Mouse (Mus musculus) liver, embryonic 18 days (tissue): ENCODE results near the gene U2af1l4. TPM values are rescaled to one million over a fixed set of nuclear protein-coding genes. Genes with fewer than 3 reads are reported as not detected.

Source experiments
- polyA plus RNA-seq: library from polyadenylated mRNA; depleted of rRNA; stranded (reverse); fragments of >200 nt; gene quantifications from 2 replicates; pipeline ENCODE4 v1.2.3, GENCODE M21; 2012; rRNA removed

The U2af1l4 gene
- 20.0 and 21.9 TPM in 2 replicates for polyA plus RNA-seq

DNA sequence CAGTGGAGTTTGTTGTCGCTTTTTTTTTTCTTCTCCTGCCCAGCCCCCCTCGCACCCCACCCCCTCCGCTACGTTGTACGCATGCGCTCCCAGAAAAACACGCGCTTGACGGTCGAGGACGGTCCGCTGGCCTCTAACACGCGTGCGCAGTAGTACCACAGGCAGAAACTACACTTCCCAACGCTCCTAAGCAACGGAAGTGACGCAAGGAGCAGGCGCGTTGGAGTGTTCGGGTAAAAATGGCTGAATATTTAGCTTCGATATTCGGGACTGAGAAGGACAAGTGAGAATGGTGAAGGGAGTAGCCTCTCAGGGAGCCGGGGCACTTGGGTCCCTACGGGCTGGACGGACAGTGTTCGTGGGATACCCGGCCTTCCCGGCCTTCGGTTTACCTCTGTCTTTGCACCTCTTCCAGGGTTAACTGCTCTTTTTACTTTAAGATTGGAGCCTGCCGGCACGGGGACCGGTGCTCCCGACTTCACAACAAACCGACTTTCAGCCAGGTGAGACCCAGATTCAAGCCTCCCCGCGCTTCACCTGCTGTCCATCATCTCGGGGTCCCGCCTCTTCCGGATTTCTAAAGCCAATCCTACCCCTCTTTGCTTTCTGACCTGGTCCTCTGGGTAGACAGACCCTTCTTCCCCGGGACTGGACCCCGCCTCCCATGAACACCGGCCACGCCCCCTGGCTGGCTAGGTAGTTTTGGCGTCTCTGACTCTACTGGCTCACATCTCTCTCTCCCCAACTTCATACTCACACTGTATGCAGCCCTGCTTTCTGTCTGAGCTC, at the start of gene U2af1l4, which contains the start of the genes Gm49396 and Psenen:
TSS of gene U2af1l4 (plus strand) at position 185 of the 789 bp plus-strand sequence.
TSS of gene Gm49396 (plus strand) at position 228 of the 789 bp plus-strand sequence.
TSS of gene Psenen (minus strand) at position 511 of the 789 bp plus-strand sequence.

DNA sequence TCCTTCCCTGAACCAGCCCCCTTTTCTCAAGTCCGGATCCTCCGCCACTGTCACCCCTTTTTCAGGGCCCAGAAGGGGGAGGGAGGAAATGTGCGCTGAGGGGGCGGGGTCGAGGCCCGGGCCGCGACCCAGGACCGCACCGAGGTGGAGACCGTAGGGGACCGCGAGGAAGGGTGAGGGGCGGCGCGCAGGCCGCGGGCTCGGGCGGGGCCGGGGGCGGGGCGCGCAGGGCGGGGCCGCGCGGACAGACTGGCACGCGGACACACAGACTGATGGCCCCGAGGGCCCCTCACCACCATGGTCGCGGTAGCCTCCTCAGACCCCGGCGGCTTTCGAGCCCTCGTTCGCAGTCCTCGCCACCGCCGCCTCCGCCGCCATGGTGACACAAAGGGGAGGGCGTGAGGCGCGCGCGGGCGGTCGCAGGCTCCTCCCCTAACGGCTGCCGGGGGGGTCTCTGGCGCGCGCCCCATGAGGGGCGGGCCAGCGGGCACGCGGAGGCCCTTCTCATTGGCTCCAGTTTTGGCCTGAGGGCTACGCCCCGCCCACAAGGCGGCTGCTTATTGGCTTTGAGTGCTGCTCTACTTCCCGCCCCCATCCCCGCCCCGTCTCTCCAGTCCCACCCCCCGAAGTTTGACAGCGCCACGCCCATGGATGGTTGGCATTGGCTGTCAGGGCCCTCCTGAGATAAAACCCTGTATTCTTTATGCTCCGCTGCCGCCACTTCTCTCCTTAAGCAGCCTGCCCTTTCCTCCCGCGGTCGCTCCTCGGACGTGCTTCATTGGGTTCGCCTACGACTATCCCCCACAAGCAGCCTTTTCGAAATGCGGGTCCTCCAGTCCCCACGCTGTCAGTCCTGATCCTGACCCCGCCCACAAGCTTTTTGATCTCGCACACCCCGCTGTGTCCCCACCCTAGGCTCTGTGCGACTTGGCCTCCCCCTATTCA, 28.2 kb upstream of the U2af1l4 start, which contains the start of gene Arhgap33:
TSS of gene Arhgap33 (minus strand) at position 428 of the 945 bp plus-strand sequence.

DNA sequence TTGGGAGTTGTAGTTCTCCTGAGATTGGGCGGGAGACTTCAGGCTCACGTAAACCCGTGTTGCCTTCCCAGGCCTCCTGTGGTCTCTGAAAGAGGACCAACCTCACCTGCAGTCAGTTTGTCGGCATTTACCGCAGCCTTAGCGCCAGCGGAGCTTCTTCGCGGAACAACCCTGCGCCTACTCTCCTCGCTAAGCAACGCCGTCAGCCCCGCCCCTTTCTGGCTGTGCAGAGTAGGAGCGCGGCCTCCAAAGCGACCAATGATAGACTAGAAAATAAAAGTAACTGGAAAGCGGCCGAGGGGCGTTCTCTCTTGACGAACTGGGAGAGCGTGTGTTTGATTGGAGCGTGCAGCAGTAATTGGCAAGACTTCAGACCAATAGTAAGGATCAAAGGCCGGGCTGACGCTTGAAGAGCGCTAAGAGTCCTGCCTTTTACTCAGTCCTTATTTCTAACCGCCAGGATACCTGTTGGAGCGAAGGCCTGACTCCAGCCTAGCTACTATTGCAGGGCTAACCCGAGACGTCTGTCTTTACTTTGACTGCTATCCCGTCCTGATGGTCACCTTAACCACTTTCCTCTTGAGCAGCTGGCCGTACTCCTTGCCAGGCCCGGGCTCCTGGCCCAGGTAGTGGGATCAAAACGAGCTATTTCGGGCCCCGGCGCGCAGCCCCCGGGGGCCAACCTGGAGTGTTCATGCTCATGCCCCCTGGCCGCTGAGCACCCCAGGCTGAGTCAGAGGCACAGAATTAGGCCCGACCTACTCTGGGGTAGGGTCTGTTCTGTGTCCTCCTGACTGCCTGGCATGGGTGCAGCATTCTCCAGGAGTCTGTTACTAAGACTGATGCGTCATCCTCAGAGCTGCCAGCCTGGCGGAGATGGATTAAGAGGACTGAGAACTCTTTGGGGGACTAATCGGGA, 10.7 kb upstream of the U2af1l4 start, which contains the start of the genes Hspb6 and Proser3:
TSS of gene Hspb6 (plus strand) at position 77 of the 919 bp plus-strand sequence.
TSS of gene Proser3 (minus strand) at position 198 of the 919 bp plus-strand sequence.

GRCm38 (mm10) chr7:30559443-30559954, 3.6 kb upstream of the U2af1l4 start, which contains the start of gene Lin37:
Gene Lin37, minus strand, starts transcription at chr7:30559838.

DNA sequence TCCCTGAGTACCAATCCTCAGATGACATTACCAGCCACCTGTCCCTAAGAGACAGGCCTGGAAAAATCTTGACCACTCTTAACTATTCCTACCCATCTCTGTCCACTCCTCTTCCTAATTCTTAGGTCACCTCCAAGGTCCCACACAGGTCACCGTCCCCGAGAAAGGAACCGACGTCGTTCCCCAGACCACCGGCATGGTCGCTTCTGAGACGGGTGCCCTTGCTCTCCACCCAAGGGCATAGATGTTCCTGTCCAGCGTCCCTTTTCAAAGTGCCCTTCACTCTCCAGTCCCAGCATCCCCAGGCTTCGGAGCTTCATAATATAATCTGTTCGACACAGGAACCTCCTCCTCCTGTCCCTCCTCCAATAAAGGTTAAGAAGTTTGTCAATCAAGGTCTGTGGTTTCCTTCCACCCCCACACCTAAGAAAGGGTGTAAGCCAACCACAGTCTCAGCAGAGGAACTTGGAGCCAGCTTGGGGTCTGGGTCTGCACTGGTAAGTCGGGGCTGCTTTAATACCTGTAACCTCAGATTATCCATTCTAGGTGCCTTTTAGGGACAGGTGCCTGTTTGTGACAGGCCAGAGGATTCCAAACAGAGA, 2.0 kb downstream of the U2af1l4 start, which contains the start of gene Igflr1:
TSS of gene Igflr1 (plus strand) at position 458 of the 602 bp plus-strand sequence.

GRCm38 (mm10) chr7:30588676-30589434, 25.8 kb downstream of the U2af1l4 start, which contains the start of gene Kmt2b:
Gene Kmt2b, minus strand, starts transcription at chr7:30588726.

DNA sequence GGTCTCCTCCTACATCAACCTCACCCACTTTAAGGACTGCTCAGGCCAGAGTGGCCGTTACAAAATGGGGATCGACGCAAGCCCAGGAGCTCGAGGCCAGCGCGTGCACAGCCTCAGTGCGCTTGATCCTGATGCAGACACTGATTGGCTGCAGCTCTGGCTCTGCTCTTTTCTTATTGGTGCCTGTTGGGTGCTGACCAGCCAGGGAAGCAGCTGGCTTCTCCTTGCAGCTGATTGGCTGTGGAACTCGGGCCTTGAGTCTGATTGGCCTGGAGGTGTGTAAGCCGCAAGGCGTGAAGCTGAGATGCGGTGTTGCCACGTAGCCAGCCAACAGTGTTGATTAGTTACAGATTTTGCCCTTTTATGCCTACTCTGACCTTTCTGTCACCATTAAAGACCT, 35.7 kb downstream of the U2af1l4 start, which contains the start of gene Zbtb32:
TSS of gene Zbtb32 (minus strand) at position 124 of the 400 bp plus-strand sequence.

DNA sequence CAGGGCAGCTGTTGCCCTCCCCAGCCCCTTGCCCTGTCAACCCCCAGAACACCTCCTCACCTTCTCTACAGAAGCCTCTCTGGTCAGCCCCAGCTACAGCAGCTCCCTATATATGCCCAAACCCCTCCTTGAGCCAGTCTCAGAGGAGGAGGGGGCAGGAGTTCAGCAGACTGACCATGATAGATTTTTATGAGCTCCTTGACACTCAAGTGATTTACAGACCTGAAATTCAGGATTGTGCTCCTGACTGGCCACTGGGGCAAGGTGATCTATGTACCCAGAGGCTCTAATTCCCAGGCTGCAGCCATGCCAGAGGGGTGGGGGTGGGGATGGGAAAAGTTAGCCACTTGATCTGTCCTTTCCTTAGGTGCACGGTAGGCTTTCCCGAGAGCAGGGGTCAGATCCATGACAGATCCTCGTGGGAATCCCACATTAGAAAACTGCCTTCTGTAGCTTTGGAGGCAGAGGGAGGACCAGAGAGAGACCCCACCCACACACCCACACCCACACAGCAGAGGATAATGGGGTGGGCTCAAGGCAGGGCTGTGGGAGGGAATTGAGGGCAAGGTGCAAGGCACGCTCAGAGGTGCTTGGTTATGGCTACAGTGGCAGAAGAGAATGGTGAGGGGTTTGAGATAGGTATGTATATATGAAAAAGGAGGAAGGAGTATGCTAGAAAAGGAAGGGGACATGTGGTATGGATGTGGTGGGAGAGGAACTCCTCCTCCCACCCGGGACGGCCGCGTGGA, 49.7 kb downstream of the U2af1l4 start, which contains the start of gene Upk1a:
TSS of gene Upk1a (minus strand) at position 194 of the 749 bp plus-strand sequence.

Other genes with a start within 250 kb of the U2af1l4 start
- 33.6 and 40.1 TPM in 2 replicates for gene Syne4, start 248.5 kb upstream of the U2af1l4 start, polyA plus RNA-seq
- gene E130208F15Rik, start 241.6 kb upstream of the U2af1l4 start, polyA plus RNA-seq: 0.35 and 0.37 TPM in 2 replicates
- gene Sdhaf1, start 239.4 kb upstream of the U2af1l4 start, polyA plus RNA-seq: 6.4 and 7.1 TPM in 2 replicates
- gene Lrfn3, start 200.5 kb upstream of the U2af1l4 start, polyA plus RNA-seq: 4.1 and 4.2 TPM in 2 replicates
- gene Tyrobp, start 149.5 kb upstream of the U2af1l4 start, polyA plus RNA-seq: 219 and 235 TPM in 2 replicates
- 9.2 and 10.5 TPM in 2 replicates for gene Hcst, start 143.4 kb upstream of the U2af1l4 start, polyA plus RNA-seq
- gene Nfkbid, start 141.6 kb upstream of the U2af1l4 start, polyA plus RNA-seq: 1.9 TPM in 2 replicates
- 2.4 and 2.6 TPM in 2 replicates for gene Aplp1, start 117.8 kb upstream of the U2af1l4 start, polyA plus RNA-seq
- gene Kirrel2, start 105.6 kb upstream of the U2af1l4 start, polyA plus RNA-seq: 0.08 and 0.24 TPM in 2 replicates
- 0.01 and 0.06 TPM in 2 replicates for gene Nphs1, start 105.0 kb upstream of the U2af1l4 start, polyA plus RNA-seq
- gene Prodh2, start 69.7 kb upstream of the U2af1l4 start, polyA plus RNA-seq: 170 and 183 TPM in 2 replicates
- gene Arhgap33, start 28.2 kb upstream of the U2af1l4 start, polyA plus RNA-seq: 3.4 and 4.6 TPM in 2 replicates
- 3.5 and 4.6 TPM in 2 replicates for gene Hspb6, start 11.1 kb upstream of the U2af1l4 start, polyA plus RNA-seq
- 3.4 and 6.2 TPM in 2 replicates for gene Proser3, start 11.0 kb upstream of the U2af1l4 start, polyA plus RNA-seq
- gene Lin37, start 3.5 kb upstream of the U2af1l4 start, polyA plus RNA-seq: 13.1 and 13.4 TPM in 2 replicates
- gene Gm49396, start within 50 bp of the U2af1l4 start, polyA plus RNA-seq: 0.68 and 0.95 TPM in 2 replicates
- gene Psenen, start 326 bp downstream of the U2af1l4 start, polyA plus RNA-seq: 61.9 and 66.3 TPM in 2 replicates
- gene Igflr1, start 2.1 kb downstream of the U2af1l4 start, polyA plus RNA-seq: 1.2 and 1.3 TPM in 2 replicates
- gene Kmt2b, start 25.4 kb downstream of the U2af1l4 start, polyA plus RNA-seq: 8.2 and 10.0 TPM in 2 replicates
- 0.24 and 0.36 TPM in 2 replicates for gene Zbtb32, start 35.6 kb downstream of the U2af1l4 start, polyA plus RNA-seq
- 0.23 and 0.35 TPM in 2 replicates for gene Upk1a, start 49.5 kb downstream of the U2af1l4 start, polyA plus RNA-seq
- gene Cox6b1, start 62.9 kb downstream of the U2af1l4 start, polyA plus RNA-seq: 514 and 548 TPM in 2 replicates
- gene Etv2, start 72.6 kb downstream of the U2af1l4 start, polyA plus RNA-seq: not detected in 2 replicates
- 21.2 and 21.7 TPM in 2 replicates for gene Rbm42, start 87.0 kb downstream of the U2af1l4 start, polyA plus RNA-seq
- gene Haus5, start 101.7 kb downstream of the U2af1l4 start, polyA plus RNA-seq: 13.8 and 14.4 TPM in 2 replicates
- not detected in 2 replicates for gene Pmis2, start 108.3 kb downstream of the U2af1l4 start, polyA plus RNA-seq
- 0.24 and 0.43 TPM in 2 replicates for gene 2200002J24Rik, start 135.6 kb downstream of the U2af1l4 start, polyA plus RNA-seq
- gene Atp4a, start 148.9 kb downstream of the U2af1l4 start, polyA plus RNA-seq: 2.5 and 3.2 TPM in 2 replicates
- 82.8 and 85.1 TPM in 2 replicates for gene Tmem147, start 166.2 kb downstream of the U2af1l4 start, polyA plus RNA-seq
- gene Gapdhs, start 180.4 kb downstream of the U2af1l4 start, polyA plus RNA-seq: 0.06 TPM in 1 of 2 replicates, not detected in the other
- gene Sbsn, start 188.2 kb downstream of the U2af1l4 start, polyA plus RNA-seq: 0.99 and 1.0 TPM in 2 replicates
- 1.4 and 1.5 TPM in 2 replicates for gene Dmkn, start 200.5 kb downstream of the U2af1l4 start, polyA plus RNA-seq
- 0.16 and 1.4 TPM in 2 replicates for gene Krtdap, start 224.6 kb downstream of the U2af1l4 start, polyA plus RNA-seq